Comparison of ENCODE assay signal across 9 mouse cellular contexts in the genomic region with DNA sequence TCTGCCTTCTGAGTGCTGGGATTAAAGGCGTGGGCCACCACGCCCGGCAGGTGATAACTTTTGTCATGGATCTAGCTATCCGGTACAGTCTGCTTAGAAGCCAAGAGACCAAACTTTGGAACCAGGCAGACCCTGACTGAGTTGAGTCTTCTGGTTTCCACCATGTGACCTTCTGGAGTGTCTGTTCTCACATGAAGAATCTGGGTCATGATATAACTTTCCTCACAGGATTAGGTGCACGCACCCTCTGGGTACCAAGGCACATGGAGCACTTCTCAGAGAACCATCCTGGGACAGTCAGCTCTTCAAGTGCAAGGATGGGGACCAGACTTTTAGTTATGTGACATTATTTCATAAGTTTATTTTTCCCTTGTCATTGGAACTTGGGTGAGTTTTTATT. TPM values are rescaled to one million over a fixed set of nuclear protein-coding genes. Genes with fewer than 3 reads are reported as not detected.
DNase-seq lines count a peak whose midpoint lies in the region; ATAC-seq lines count a peak whose summit lies in the region.
"Had no signal": no experiment of that assay in that cellular context is flagged by ENCODE, and none has a peak within 500 bp of the region (broad histone marks: within the 10 kb centered on the region; RNA-seq: fewer than 3 reads in every experiment).

No protein-coding gene starts in this region.

- DNase-seq in heart, adult 9 months (ENCODE audit: low spot score in 2 of 2), result no peak
- DNase-seq in ZHBTc4 (ENCODE audit: low read depth, low spot score), result peak; percentile 73
- DNase-seq in ovary, postnatal 36 days (ENCODE audit: low spot score), result no peak
- DNase-seq in embryo, embryonic 10 days (ENCODE audit: low spot score), result no peak

- H3K4me1 ChIP-seq in heart, embryonic 12.5 days (replicated peaks), result peaks cover 51% of the 10 kb centered on the region
- H3K4me1 ChIP-seq in hindbrain, embryonic 13.5 days (replicated peaks), result peaks cover 59% of the 10 kb centered on the region
- H3K4me1 ChIP-seq in midbrain, embryonic 12.5 days, result peaks cover 44% of the 10 kb centered on the region

- WGBS in heart, embryonic 12.5 days, result 82% methylated on average over 5 of the region's 5 CpGs
- WGBS in hindbrain, embryonic 13.5 days, result 90% methylated on average over 5 of the region's 5 CpGs
- 87% methylated on average over 5 of the region's 5 CpGs for WGBS in midbrain, embryonic 12.5 days

- no peak for ATAC-seq in heart, embryonic 12.5 days (ENCODE audit: insufficient number of reproducible peaks, low FRiP score)
- ATAC-seq in hindbrain, embryonic 13.5 days (ENCODE audit: low FRiP score), result no peak
- ATAC-seq in midbrain, embryonic 12.5 days (ENCODE audit: low FRiP score, low read depth), result no peak
- no peak for ATAC-seq in inflammation-experienced regulatory T-cells, adult 6 months

- H3K9ac ChIP-seq in heart, embryonic 12.5 days, result peak overlapping the region; percentile 99; the same call in 1 of the 2 replicates
- no peak overlapping the region for H3K9ac ChIP-seq in hindbrain, embryonic 13.5 days
- peak overlapping the region; percentile 90; the same call in 1 of the 2 replicates for H3K9ac ChIP-seq in midbrain, embryonic 12.5 days (replicated peaks)

- H3K9me3 ChIP-seq in heart, embryonic 12.5 days (replicated peaks), result 0 out of 2 replicates have a peak, but pooled peaks cover 4% of the 10 kb centered on the region
- H3K9me3 ChIP-seq in hindbrain, embryonic 13.5 days, result no peaks in the 10 kb centered on the region
- H3K9me3 ChIP-seq in midbrain, embryonic 12.5 days, result no peaks in the 10 kb centered on the region; the same call in 1 of the 2 replicates

- peak overlapping the region; percentile 98; the same call in 1 of the 2 replicates for H3K27ac ChIP-seq in heart, embryonic 12.5 days (ENCODE audit: poor library complexity, severe bottlenecking)
- H3K27ac ChIP-seq in hindbrain, embryonic 13.5 days, result no peak overlapping the region; the same call in 1 of the 2 replicates
- no peak overlapping the region for H3K27ac ChIP-seq in midbrain, embryonic 12.5 days (replicated peaks)

- H3K4me3 ChIP-seq in heart, embryonic 12.5 days, result peak overlapping the region; percentile 90
- H3K4me3 ChIP-seq in hindbrain, embryonic 13.5 days, result peak overlapping the region; percentile 71; the same call in 1 of the 2 replicates
- peak overlapping the region; percentile 84 for H3K4me3 ChIP-seq in midbrain, embryonic 12.5 days

- H3K4me2 ChIP-seq in heart, embryonic 12.5 days, result peak overlapping the region; percentile 86
- peak overlapping the region; percentile 86 for H3K4me2 ChIP-seq in hindbrain, embryonic 13.5 days
- peak overlapping the region; percentile 69 for H3K4me2 ChIP-seq in midbrain, embryonic 12.5 days (replicated peaks)

- no peaks in the 10 kb centered on the region for H3K27me3 ChIP-seq in heart, embryonic 12.5 days (replicated peaks)
- no peaks in the 10 kb centered on the region for H3K27me3 ChIP-seq in hindbrain, embryonic 13.5 days
- no peaks in the 10 kb centered on the region for H3K27me3 ChIP-seq in midbrain, embryonic 12.5 days
- H3K27me3 ChIP-seq: CH12.LX had no signal

- peaks cover 5% of the 10 kb centered on the region; the same call in 1 of the 2 replicates for H3K36me3 ChIP-seq in heart, embryonic 12.5 days
- H3K36me3 ChIP-seq in hindbrain, embryonic 13.5 days, result no peaks in the 10 kb centered on the region; the same call in 1 of the 2 replicates
- no peaks in the 10 kb centered on the region for H3K36me3 ChIP-seq in midbrain, embryonic 12.5 days

RNA-seq across cellular contexts. Expression of gene Qrfp, which starts 51.4 kb away (rescaled TPM):
- polyA plus RNA-seq in heart, embryonic 12.5 days (2016; fragmentation: Nextera tagmentation; extraction: Ambion mirVana), result 0.08 TPM in 1 of 2 replicates, not detected in the other
- 0.08 TPM in 1 of 2 replicates, not detected in the other for polyA plus RNA-seq in hindbrain, embryonic 13.5 days (2015; fragmentation: Nextera tagmentation; extraction: Ambion mirVana)
- polyA plus RNA-seq in midbrain, embryonic 12.5 days (2016; fragmentation: Nextera tagmentation; extraction: Ambion mirVana), result 0.09 and 0.12 TPM in 2 replicates
- 1 to 10 TPM in 1 of 3 experiments, under 1 TPM in 2; 0.60 to 1.1 (median 0.79) TPM for polyA plus RNA-seq in inflammation-experienced regulatory T-cells, adult 6 months (2017; shearing (Covaris generic))
